Mouse (Mus musculus): ENCODE results near the gene Gm5938.

Gene Gm5938

DNA sequence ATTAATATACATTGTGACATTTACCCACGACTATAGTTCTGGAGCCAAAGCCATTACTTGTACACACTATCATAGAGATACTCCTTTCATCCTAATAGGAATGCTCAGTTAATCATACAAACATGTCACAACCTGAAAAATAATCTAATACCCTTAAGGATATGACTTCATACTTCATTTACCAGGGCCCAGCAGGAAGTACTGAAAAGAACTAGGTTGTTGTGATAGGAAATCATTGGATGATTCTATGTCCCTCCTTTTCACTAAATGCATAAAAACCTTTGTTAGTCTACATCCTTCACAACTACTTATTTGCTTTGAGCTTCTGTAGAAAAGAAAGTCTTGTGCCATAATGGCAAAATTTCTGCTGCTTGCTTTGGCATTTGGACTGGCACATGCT is at the start of gene Gm5938:
Gene Gm5938 (plus strand): TSS at position 301 of the 400 bp plus-strand sequence.
- DNase-seq (ENCODE audit: low spot score), result no peak

GRCm38 (mm10) chrX:78091274-78091673 is 34.0 kb upstream of the Gm5938 start, which contains the start of gene Obp1a:
Gene Obp1a, minus strand, starts transcription at chrX:78091374.
- DNase-seq (ENCODE audit: low spot score), result no peak

Measured in retina, embryonic 14.5 days (tissue).